Mouse (Mus musculus): ENCODE measurements at regions not wholly inside any gene's neighbourhood (a gene's known extent, or its start where the extent isn't known, plus 50 kb on each side); places are given as distances from the start of the nearest gene placed in this dataset.

- peak; percentile 47 for DNase-seq (ENCODE audit: low read depth, low spot score)
Measured at GRCm38 (mm10) chr1:147411816-147412215, 917.3 kb downstream of the Brinp3 start.

- DNase-seq (ENCODE audit: low read depth, low spot score), result no peak
Measured at GRCm38 (mm10) chr1:147440402-147440801, 945.8 kb downstream of the Brinp3 start.

GRCm38 (mm10) chr1:147446601-147447000, 952.0 kb downstream of the Brinp3 start:
- DNase-seq (ENCODE audit: low read depth, low spot score), result no peak
